Mouse (Mus musculus): ENCODE measurements at regions not wholly inside any gene's neighbourhood (a gene's known extent, or its start where the extent isn't known, plus 50 kb on each side); places are given as distances from the start of the nearest gene placed in this dataset.

DNA sequence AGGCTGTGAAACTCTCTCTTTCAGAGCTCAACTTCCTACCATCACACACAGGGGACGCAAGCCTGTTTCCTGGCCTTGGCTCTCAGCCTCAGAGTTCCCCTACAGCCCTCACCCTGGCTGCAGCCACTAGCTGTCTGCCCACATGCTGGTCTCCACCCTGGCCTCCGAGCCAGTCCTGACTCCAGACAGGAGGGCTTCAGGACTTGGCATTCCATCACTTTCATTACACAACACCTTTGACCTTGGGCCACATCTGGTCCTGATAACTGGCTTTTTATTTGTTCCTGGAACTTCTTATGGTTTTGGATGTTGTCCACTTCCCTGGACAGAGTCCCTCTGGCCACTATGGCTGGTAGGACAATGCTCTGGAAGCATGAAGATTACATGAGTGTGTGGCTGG lies 602.9 kb downstream of the Pard3 start:
- TF ChIP-seq CTCF (IDR thresholded peaks at IDR 0.05; ENCODE audit: borderline replicate concordance, insufficient read depth, low read depth, low read length) (no peak), POLR2A (IDR thresholded peaks at IDR 0.05; ENCODE audit: borderline replicate concordance, insufficient read depth, low read length) (no peak)
